Mouse (Mus musculus) neutrophil, adult 59 days (primary cell): ENCODE data around the gene Cnot8. TPM values are rescaled to one million over a fixed set of nuclear protein-coding genes. Genes with fewer than 3 reads are reported as not detected.

Experiments used
- total RNA-seq, 2 experiments: library from RNA; stranded (reverse); gene quantifications; 1 replicate in 1 of 2; 2 replicates in 1 of 2; pipeline ENCODE4 v1.2.4; 2023

The Cnot8 gene
- 10 to 100 TPM; 40.6 to 40.8 TPM for total RNA-seq

GRCm38 (mm10) chr11:58103697-58104306 is at the start of gene Cnot8:
Gene Cnot8, plus strand, starts transcription at chr11:58104153.

GRCm38 (mm10) chr11:58093021-58093528 is 10.9 kb upstream of the Cnot8 start, which contains the start of gene Gm12248:
Gene Gm12248, minus strand, starts transcription at chr11:58093134.

Other genes with a start within 250 kb of the Cnot8 start
- 10 to 100 TPM; 53.0 to 57.9 TPM for gene Larp1, start 95.1 kb upstream of the Cnot8 start, total RNA-seq
- not detected for gene Gm12248, start 11.0 kb upstream of the Cnot8 start, total RNA-seq
- 1 to 10 TPM; 7.3 to 8.3 TPM for gene Gemin5, start 64.4 kb downstream of the Cnot8 start, total RNA-seq
- gene Mrpl22, start 67.5 kb downstream of the Cnot8 start, total RNA-seq = 10 to 100 TPM; 17.1 to 21.2 TPM
- 1 to 10 TPM; 9.8 TPM for gene Igtp, start 95.4 kb downstream of the Cnot8 start, total RNA-seq
- 1 to 10 TPM; 6.6 to 7.5 TPM for gene Irgm2, start 95.5 kb downstream of the Cnot8 start, total RNA-seq
- gene 4930438A08Rik, start 170.6 kb downstream of the Cnot8 start, total RNA-seq = 10 to 100 TPM; 78.3 to 95.3 TPM
- 10 to 100 TPM; 10.7 to 13.9 TPM for gene Zfp692, start 202.9 kb downstream of the Cnot8 start, total RNA-seq
- gene Zfp672, start 226.2 kb downstream of the Cnot8 start, total RNA-seq = 10 to 100 TPM; 21.6 to 22.7 TPM
- 10 to 100 TPM; 28.1 to 32.3 TPM for gene Sh3bp5l, start 226.6 kb downstream of the Cnot8 start, total RNA-seq